Mouse (Mus musculus): ENCODE results near the gene Taf3.

Gene Taf3

DNA sequence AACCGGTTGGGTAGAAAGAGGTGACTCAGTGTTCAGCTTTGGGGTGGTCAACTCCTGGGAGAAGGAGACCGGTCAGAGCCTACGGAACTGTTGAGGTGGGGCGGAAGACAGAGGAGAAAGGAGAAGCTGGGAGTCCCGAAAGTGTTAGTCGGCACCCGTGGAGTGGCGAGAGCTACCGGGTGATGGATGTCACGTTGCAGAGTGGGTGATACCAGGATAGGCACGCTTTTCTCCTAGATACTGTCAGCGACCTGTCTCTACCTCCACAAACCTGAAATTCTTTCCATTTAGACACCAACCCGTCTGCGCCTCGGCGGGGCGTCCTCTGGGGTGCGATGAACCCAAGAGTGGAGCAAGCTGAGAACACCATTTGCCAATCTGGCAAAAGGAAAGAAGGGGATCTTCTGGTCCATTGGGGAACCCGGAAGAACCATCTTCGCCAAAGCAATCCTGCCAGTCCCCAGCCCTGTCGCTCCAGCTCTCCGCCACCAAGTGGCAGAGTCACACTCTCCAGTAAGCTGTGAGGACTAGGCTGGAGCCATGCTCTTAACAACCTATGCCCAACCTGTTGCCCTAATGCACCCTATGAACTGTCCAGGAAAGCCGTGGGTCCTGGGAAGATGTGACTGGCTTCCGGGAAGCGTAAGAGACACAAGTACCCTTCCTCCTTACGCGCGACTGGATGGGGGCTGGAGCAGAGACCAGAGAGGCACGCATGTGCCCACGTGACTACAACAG is 159.3 kb downstream of the Taf3 start, which contains the start of gene 9230102O04Rik:
9230102O04Rik (minus strand) TSS at position 628 of the 738 bp plus-strand sequence.
- no peak for DNase-seq

DNA sequence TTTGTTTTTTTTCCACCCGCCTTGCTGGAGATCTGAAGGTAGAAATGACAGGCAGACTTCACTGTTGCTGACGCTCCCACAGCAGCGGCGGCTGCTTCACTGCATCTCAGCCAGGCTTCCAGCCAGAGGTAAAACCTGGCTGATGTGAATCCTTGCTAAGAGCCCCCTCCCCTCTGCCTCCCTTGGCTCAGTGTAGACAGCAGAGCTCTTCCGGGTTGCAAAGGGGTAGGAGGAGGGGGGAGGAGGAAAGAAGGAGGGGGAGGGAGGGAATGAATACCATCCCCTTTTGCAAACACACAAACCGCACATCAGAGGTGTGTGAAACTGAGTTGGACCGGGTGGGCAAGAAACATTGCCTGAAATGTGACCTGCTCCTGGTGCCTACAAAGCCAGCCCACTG is 160.8 kb downstream of the Taf3 start:
- no peak for DNase-seq

DNA sequence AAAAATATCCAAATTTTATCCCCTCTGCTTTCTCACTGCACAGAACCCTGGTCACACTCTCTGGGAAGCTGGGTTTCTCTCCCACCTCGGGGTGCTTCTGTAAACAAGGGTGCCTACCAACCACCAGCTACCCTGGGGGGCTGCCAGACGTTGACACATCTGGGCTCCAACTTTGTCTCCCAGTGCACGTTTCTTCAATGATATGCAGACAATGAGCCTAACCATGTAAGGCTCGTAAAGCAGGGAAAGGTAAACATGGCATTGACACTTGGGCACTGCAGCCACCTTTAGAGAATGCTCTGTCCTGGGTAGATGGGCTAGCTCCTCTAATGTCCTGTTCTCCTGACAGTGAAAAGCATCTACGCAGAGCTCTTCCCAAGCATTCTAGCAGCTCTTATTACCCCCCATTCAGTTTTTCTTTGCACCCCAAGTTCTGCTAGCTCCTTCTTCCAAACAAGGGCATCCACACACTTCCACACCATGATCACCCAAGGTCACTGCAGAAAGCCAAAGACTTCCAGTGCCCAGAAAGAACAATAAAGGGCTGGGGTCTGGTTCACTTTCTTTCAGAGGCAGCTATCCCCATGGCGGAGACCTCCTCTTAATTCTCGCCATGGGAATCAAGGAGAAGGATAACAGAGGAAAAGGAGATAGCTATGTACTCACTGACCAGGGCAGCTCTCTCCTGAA is 161.3 kb downstream of the Taf3 start:
- DNase-seq = no peak

DNA sequence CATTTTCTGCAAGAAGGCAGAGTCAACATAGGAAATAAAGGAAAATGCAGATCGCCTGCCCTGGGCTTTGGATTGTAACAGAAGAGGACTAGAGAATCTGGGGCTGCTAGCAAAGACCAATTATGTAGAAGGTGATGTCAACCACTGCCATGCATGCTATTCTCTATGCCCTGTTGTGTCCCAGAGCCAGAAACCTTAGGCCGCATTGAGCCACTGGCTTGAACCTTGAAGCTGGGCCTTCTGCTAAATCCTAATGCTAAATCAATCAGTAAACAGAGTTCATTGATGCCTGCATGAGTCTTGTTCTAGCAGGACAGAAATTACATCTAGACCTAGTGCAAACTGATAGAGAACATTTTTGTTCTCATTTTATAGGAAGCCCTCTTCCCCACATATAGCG is 162.4 kb downstream of the Taf3 start:
- DNase-seq = no peak

DNA sequence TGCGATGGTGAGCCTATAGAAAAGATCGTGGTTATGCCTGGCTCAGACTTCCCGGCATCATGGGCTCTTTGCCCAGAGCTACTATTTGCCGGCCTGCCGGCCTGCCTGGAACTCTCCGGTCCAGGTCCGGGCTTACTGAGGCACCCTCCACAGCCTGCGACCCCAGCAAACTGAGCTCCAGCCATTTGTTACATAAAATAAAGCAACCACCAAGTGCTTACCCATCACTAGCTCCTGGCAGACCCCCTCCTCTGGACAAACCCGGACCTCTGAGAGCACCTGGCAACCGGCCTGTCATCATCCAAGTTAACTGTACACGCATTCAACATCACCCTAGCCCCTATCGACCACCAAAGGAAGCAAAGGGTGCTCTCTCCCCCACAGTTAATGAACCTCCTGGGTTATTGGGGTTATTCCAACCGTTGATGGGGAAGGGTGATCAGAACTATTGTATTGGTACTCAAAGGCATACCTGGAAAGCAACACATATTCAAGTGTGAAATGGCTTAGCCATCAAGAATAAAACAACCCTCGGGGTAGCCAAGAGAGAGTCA is 163.1 kb downstream of the Taf3 start:
- DNase-seq = no peak

DNA sequence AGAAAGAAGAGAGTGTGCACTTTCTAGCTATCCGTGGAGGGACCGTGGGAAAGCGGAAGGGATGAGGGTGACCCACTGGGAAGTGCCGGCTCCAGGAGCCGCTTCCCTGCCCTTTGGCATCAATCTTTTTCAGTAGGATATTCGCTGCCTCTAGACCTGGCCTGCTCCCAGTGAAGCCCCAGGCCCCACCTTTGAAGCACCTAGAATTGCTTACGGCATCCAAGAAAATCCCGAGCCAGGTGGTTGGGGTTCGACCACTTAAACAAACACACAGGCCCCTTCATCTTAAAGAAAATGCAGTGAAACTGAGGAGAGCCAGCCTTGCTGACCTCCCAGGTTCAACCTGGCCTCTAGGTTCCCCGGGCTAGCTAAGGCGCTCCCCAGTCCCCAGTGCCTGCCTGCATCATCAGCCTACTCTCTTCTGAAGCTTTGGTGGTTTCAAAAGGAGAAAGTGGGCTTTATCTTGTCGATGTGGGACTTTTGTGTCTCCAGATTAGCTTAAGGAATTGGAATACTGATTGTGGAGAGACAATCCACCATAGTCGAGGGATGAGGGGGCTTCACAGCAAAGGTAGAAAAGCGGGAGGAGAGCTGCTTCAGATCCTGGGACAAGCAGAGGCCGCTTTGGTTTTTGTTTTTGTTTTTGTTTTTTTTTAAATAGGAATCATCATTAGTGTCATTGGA is 163.7 kb downstream of the Taf3 start:
- peak; percentile 60 for DNase-seq

DNA sequence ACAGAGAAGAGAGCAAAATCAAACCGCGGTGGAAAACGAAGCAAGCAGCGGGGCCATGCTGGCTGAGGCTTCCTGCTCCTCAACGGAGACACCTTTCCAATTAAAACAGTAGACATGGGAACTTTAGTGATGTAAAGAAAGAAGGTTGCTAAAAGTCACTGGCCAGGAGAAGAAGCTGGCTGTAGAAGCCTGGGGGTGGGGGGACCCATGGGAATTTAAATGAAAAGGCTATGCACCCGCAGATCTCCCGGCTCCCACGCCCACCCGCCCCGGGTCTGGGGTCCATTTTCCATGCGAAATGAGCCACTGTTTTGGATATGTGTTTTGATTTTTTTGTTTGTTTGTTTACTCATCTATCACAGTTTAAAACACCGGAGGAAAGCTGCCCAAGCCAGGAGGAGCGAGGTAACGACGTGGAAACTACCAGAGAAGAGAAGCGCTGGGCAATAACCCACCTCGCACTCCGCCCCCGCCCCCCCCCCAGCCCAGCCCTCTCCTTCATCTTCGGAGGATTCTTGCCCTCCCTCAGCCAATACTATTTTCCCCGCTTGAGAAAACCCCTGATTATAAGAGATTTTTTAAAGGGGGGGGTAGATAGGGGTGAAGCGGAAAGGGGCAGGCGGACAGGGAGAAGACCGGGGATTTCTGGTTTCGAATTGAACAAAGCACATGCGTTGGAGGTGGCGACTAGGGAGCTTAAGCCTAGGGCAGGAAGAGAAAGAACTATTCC is 164.4 kb downstream of the Taf3 start:
- no peak for DNase-seq

DNA sequence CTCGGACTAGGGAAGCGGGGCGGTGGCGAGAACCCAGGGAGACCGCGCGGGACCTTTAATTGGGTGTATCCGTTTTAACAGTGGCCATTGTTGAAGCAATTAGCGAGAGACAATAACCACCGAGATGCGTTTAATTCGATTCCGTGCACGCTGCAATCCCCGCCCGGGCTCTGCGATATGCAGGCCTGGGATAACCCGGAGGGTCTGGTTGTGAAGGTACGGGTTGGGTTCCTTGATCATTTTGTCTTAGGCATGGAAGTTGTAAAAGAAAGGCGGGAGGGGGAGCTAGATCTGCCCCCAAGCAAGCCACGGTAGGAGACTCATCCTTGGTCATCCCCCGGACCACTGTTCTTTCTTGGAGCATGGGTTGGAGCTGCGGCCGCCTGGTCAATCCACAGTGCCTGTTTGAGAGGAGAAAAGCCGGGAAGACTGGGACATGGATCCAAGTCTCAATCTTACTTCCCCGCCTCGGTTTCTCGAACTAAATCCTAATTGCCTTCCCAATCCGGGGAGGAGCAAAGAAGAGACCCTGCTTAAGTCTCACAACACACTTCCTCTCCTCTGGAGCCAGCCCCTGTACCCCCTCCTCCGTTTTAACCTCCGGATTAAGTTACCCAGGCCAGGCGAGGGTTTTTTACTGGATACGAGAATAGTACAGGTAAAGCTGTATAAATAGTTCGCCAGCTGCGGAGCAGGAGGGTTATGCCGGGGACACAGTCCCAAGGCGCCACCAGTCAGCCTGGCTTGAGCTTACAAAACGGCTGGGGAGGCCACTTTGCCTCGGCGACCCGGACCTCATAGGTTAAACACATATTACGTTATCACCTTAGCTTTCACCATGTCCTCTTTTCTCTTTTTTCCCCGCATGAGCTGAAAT is 165.2 kb downstream of the Taf3 start:
- DNase-seq = peak; percentile 90

DNA sequence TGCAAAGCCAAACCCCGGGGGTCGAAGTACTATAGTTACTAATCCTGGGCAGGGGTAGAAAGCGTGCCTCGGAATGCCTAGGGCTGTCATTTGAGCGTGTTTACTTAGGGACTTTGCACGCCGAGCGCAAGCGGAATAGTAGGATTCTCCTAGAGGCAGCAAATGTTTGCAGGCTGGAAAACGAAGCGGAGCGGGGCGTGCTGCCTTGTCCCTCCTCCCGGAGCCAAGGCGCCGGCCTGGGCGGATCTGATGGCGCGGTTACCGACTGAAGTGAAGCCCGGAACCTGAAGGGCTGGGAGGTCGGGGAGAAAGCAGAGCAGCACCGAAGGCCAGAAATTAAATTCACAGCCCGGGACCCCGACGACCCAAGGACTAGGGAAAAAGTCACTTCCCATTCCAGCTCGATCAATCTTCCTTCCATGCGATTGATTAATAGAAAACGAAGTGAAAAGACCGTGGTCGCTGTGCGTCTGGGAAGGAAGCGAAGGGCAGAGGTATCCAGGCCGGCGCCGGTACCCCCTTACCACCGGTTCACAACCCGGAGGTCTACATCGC is 165.9 kb downstream of the Taf3 start:
- DNase-seq = peak; percentile 92

DNA sequence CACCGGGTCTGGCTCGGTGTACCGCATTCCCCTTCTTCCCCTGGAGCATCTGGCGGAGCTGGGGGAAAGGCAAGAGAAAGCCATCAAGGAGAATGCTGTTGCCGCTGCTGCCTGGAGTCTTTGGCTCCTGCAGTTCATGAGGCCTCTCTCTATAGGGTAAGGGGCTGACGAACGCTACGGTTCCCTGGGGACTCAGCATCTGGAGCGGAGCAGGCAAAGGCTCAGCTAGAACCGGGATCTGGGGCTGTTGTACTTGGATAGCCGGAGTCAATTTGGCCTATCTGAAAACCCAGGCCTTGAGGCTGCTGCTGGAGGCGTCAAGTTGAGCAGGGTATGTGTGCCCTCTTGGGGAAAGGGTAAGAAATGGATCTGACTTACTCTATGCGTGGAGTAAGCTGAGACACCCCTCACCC is 166.8 kb downstream of the Taf3 start:
- no peak for DNase-seq

DNA sequence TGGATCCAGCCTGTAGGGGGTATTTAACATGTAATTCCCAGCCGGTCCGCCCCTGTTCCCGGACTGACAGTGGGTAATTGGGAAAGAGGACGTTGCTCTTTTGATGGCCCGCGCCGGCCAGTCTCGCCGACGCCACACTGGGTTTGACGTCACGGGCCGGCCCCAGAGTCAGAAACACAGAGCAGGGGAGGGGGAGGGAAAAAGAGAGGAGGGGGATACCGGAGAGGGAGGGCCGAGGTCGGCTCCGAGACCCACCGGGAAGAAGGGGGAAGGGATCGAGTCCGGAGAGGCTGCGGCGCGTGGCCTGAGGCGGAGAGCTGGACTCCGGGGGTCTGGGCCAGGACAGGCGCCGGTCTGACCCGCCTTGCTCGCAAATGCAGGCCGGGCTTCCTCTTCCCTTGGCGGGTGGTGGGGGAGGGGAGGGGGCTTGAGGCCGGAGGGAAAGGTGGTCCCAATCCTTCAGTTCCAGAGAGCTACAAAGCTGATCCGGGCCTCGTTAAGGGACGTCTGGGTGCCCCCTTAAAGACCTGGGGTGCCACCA is 167.3 kb downstream of the Taf3 start, which contains the start of gene 4930412O13Rik:
4930412O13Rik (plus strand) TSS at position 202 of the 541 bp plus-strand sequence.
- DNase-seq = peak; percentile 92

DNA sequence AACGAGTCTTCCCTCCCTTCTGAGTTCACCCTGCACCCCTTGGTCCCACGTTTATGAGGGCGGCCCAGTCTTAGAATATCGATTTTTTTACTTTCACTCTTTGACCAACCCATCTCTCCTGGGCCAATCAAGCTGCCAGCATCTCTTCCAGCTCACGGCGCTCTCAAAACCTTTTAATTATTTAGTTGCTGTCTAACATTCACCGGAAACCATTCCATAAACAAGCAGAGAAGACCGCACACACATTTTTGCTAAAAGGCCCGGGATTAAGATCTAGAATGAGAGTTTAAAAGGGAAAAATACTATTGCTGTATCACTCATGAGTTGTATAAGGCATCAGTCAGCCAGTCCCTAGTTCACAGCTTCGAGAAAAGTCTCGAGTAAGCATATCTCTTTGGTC is 168.1 kb downstream of the Taf3 start:
- DNase-seq = peak; percentile 55

DNA sequence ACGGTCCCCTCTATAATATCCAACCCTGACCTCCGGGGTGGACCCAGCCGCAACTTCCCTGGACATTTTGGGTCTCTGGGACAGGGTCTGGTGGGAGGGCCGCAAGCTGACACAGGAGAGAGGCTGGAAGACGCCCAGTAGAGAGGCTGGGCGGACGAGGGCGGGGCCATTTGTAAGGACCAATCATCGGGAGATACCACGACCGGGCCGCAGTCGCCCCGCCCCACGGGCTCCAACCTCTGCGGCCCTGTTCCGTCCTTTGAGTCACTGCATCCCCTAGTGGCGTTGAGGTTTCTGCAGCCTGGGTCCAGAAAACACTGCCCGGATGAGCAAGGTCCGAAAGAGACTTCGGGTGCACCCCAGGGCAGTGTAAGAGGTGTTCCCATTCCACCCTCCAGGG is 168.9 kb downstream of the Taf3 start:
- DNase-seq = peak; percentile 99

DNA sequence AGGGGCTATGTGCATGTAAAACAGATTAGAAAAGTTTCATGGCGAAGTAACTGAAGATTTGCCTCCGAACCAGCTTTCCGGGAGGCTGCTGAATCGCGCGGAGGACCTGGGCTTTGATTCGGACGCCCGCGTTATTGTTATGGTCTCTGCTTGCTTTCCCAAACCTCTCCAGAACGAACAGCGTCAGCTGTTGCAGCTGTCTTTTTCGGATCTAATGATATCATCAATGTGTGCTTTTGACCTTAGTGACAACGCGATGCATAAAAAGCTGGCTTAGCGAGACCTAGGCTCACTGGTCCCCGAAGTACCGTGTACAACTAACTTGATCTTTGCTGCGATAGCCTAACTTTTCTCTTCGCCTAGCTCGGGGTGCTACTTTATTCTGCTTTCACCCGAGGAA is 169.3 kb downstream of the Taf3 start:
- no peak for DNase-seq

DNA sequence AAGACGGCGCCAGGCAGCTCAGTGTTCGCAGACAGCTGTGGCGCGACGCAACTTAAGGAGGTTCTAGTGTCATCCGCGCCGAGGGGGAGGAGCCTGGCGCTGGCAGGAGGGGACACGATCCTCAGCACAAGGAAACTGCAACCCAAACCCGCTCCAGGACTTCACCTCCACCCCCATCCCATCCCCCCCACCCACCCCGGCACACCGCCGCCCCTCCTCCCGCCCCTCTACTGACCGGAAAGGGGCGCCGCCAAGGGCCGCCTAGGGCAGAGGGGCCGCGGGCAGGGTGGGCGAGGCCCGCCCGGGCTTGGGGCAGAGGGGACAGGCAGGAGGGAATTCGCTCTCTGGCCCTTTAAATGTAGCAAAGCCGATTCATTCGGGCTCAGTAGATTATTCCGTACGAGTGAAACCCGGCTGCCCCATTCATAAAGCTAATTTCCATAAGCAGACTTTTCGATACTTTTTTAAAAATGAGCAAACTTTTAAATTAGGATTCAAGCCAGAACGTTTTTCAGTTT is 169.8 kb downstream of the Taf3 start:
- peak; percentile 97 for DNase-seq

DNA sequence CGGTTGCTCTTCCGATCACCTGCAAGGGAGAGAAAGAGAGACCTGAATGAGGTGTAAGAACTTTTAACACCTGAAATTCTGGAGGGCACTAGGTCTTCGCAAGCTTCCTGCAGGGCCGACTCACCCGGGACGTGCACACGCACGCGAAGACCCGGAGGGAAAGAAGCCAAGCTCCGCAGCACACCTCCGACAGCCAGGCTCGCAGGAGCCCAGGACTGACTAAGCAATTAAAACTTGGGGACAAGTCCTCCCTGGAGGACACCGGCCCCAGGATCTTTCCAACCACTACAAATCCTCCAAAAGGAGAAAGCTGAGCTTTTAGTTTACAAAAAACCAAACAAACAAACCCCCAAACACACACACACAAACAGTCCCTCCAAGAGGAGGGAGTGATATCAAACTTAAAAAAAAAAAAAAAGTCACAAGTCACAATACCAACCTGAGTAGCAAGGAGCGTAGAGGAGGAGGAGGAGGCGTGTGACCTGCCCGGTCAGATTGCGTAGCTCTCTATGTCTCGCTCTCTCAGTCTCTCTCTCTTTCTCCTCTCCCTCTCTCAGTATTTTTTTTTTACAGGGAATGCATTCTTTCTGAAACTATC is 170.3 kb downstream of the Taf3 start:
- no peak for DNase-seq

DNA sequence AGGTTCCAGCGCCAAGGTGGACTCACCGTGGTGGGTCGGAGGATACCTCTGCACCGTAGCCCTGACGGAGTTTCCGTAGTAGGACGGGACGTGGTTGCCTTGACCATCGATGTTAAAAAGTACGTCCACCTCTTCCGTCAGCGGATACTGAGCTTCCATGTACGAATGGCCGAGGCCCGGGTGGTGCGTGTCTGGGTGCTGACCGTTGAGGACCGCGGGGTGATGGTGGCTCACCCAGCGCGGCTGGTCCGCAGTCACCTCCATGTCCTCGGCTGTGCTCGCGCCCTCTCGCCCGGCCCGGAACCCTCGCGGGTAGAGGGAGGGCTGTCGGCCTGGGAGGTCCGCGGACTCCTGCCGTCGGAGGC is 171.1 kb downstream of the Taf3 start:
- no peak for DNase-seq

DNA sequence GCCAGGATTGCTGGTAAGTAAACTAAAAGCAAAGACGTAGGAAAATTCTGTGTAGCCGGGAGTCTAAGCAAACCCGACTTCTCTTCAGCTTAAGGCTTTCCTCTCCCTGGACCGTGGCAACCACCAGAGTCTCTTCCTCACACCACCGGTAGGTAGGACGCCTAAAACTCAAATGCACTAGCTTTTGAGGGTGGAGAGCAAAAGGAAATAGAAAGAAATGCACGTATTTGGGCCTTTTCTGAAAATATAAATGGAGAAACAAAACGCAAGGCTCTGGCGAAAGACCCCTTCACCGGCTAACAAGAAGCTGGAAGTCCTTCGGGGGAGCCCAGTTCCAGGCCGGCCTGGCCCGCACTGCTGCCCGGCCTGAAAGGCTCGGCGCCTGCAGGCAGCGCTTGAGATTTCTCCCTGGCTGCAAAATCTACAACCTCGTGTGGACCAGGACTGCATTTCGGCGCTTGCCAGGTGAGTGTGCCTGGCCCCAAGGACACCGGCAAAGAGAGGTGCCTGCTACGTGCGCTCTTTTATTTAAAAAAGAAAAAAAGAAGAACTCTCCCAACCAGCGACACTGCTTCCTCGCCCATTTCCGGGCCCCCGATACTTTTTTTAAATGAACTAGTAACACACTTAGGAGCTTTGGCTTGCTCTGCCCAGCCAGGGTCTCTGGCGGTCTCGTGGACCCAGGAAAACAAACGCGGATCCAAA is 171.6 kb downstream of the Taf3 start:
- DNase-seq = no peak

DNA sequence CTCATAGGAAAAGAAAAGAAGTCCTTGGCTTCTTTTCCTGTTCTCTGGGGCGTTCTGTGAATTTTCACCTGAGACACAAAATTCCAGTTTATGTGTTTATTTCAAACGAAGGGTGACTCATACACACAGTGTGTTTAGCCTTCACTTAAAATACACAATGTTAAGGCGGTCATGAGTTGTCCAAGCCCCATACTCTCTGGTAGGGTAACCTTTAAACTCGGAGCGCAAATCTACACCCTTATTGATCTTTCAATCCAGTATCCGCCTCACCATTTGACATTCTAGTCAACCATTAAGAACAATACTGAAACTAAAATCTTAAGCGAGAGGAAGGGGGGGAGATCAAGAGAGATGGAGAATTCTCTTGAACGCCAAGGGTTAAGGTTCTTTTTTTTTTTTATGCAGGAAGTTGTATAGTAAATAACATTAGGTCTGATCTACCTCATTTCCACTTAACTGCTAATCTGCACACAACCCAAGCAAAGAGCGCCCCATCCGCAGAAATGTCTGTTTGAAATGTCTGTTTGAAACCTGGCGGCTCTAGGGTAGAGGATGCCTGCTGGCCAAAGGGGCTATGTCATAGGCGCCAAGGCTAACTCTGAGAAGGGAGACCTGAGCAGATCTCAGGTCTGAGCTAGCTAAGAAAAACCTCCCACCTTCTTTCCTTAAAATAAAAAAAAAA is 172.6 kb downstream of the Taf3 start:
- peak; percentile 59 for DNase-seq
